Mouse (Mus musculus) liver, adult 2 months (tissue): ENCODE results near the gene Kif3b. TPM values are rescaled to one million over a fixed set of nuclear protein-coding genes. Genes with fewer than 3 reads are reported as not detected.
"Not testable (repeated sequence)": the region's sequence is repeated elsewhere in the genome, so short reads cannot be mapped to it uniquely, and the experiment has no call there.

Experiments used
- DNase-seq: peaks from one replicate; pipeline ENCODE4 v3.0.0-alpha.2; 2011; ENCODE audit warnings: low read depth, low spot score; ENCODE audit errors: extremely low read depth
- H3K27ac ChIP-seq: fragments of 200-500 bp; replicated peaks from 2 replicates; pipeline ENCODE4 v1.5.1; 2012; ENCODE audit warnings: low read depth, mild to moderate bottlenecking, control low read depth, inconsistent platforms, low read length; ENCODE audit not compliant: insufficient read depth
- H3K27me3 ChIP-seq: fragments of 200-500 bp; 2 replicates; pipeline ENCODE4 v1.6.1; 2012; ENCODE audit warnings: mild to moderate bottlenecking, moderate library complexity, low read length, inconsistent platforms; ENCODE audit not compliant: control insufficient read depth, insufficient read depth
- H3K36me3 ChIP-seq: fragments of 200-500 bp; 2 replicates; pipeline ENCODE4 v1.6.1; 2012; ENCODE audit warnings: low read length, inconsistent platforms; ENCODE audit not compliant: control insufficient read depth, insufficient read depth
- H3K4me1 ChIP-seq: fragments of 200-500 bp; 2 replicates; pipeline ENCODE4 v1.6.1; 2011; ENCODE audit warnings: low read length; ENCODE audit not compliant: control insufficient read depth, insufficient read depth
- H3K4me3 ChIP-seq: fragments of 200-500 bp; 2 replicates; pipeline ENCODE4 v1.5.1; 2011; ENCODE audit warnings: low read depth, mild to moderate bottlenecking, control low read depth, low read length, moderate library complexity; ENCODE audit not compliant: insufficient read depth
- H3K79me2 ChIP-seq: fragments of 200-500 bp; 2 replicates; pipeline ENCODE4 v1.6.1; 2012; ENCODE audit warnings: inconsistent platforms, mild to moderate bottlenecking, low read length, moderate library complexity; ENCODE audit not compliant: control insufficient read depth, insufficient read depth
- H3K9ac ChIP-seq: fragments of 200-500 bp; 2 replicates; pipeline ENCODE4 v1.6.1; 2012; ENCODE audit warnings: low read depth, mild to moderate bottlenecking, control low read depth, inconsistent platforms, low read length
- CTCF ChIP-seq: fragments of 200-500 bp; IDR thresholded peaks from 2 replicates; pipeline ENCODE4 v1.5.1; 2011; ENCODE audit warnings: low read depth, low read length, control low read depth
- POLR2A ChIP-seq: fragments of 200-500 bp; IDR thresholded peaks from 2 replicates; pipeline ENCODE4 v1.6.1; 2011; ENCODE audit warnings: low read length, control low read depth; ENCODE audit not compliant: insufficient read depth; ENCODE audit errors: extremely low read depth
- WGBS: fragments of 180-500 bp; shearing (Covaris S2); methylation state at CpG from one replicate; pipeline ENCODE4 v1.1.7; 2018; 5-methylcytosine and 5-hydroxymethylcytosine counted together
- polyA plus RNA-seq: library from polyadenylated mRNA; depleted of rRNA; stranded (reverse); fragments of >200 nt; gene quantifications from 2 replicates; pipeline ENCODE4 v1.2.3, GENCODE M21; 2012
- total RNA-seq: library from RNA; depleted of rRNA; stranded (reverse); fragments of >200 nt; gene quantifications from 2 replicates; pipeline ENCODE4 v1.2.3, GENCODE M21; 2014

The Kif3b gene
- total and polyA plus RNA-seq, 2 experiments, result 2.8 to 5.4 TPM

GRCm38 (mm10) chr2:153276440-153276839 lies 14.8 kb upstream of the Kif3b start:
- Histone ChIP-seq H3K36me3 (no peaks in the 10 kb centered on the region), H3K4me1 (no peaks in the 10 kb centered on the region), H3K79me2 (no peaks in the 10 kb centered on the region), H3K4me3 (no peak overlapping the region), H3K9ac (no peak overlapping the region), H3K27ac (no peak overlapping the region), H3K27me3 (no peaks in the 10 kb centered on the region)
- 47% methylated on average over 8 of the region's 8 CpGs for WGBS
- TF ChIP-seq CTCF, result no peak
- TF ChIP-seq POLR2A, result no peak
- no peak for DNase-seq

- H3K27me3 ChIP-seq, DNase-seq, H3K27ac ChIP-seq, H3K36me3 ChIP-seq, H3K4me1 ChIP-seq, H3K4me3 ChIP-seq, H3K9ac ChIP-seq, H3K79me2 ChIP-seq: not testable (repeated sequence)
- TF ChIP-seq CTCF, result peak; percentile 25; the same call in 1 of the 2 replicates
- WGBS, result 89% methylated on average over 5 of the region's 5 CpGs
These were observed 14.4 kb upstream of the Kif3b start for GRCm38 (mm10) chr2:153276846-153277245.

- Histone ChIP-seq H3K79me2 (no peaks in the 10 kb centered on the region), H3K4me1 (no peaks in the 10 kb centered on the region), H3K4me3 (no peak overlapping the region), H3K9ac (no peak overlapping the region), H3K27me3 (no peaks in the 10 kb centered on the region), H3K36me3 (no peaks in the 10 kb centered on the region), H3K27ac (no peak overlapping the region)
- TF ChIP-seq CTCF (no peak), POLR2A (no peak)
- no peak for DNase-seq
- 91% methylated on average over 5 of the region's 5 CpGs for WGBS
These were observed 12.9 kb upstream of the Kif3b start for GRCm38 (mm10) chr2:153278357-153278756.

- H3K9ac ChIP-seq, result no peak overlapping the region
- TF ChIP-seq CTCF (no peak), POLR2A (no peak)
- H3K36me3 ChIP-seq, result no peaks in the 10 kb centered on the region
- H3K4me1 ChIP-seq, result no peaks in the 10 kb centered on the region
- H3K27me3 ChIP-seq, result no peaks in the 10 kb centered on the region
- no peaks in the 10 kb centered on the region for H3K79me2 ChIP-seq
- no peak overlapping the region for H3K4me3 ChIP-seq
- WGBS, result 91% methylated on average over 6 of the region's 6 CpGs
- no peak for DNase-seq
- no peak overlapping the region for H3K27ac ChIP-seq
These were observed 7.3 kb upstream of the Kif3b start for GRCm38 (mm10) chr2:153283919-153284318.

GRCm38 (mm10) chr2:153286524-153286923 lies 4.7 kb upstream of the Kif3b start:
- Histone ChIP-seq H3K36me3 (no peaks in the 10 kb centered on the region), H3K27me3 (no peaks in the 10 kb centered on the region), H3K4me1 (no peaks in the 10 kb centered on the region), H3K27ac (no peak overlapping the region), H3K79me2 (peaks cover 2% of the 10 kb centered on the region; the same call in 1 of the 2 replicates), H3K9ac (no peak overlapping the region), H3K4me3 (no peak overlapping the region)
- TF ChIP-seq POLR2A, result no peak
- TF ChIP-seq CTCF, result no peak
- no peak for DNase-seq
- WGBS, result 89% methylated on average over 4 of the region's 4 CpGs

GRCm38 (mm10) chr2:153287835-153288234 lies 3.4 kb upstream of the Kif3b start:
- DNase-seq, result no peak

More at GRCm38 (mm10) chr2:153287835-153288234, 3.4 kb upstream of the Kif3b start:
- WGBS, result 81% methylated on average over 6 of the region's 6 CpGs
- Histone ChIP-seq H3K4me1 (peaks cover 6% of the 10 kb centered on the region), H3K27me3 (no peaks in the 10 kb centered on the region), H3K36me3 (no peaks in the 10 kb centered on the region), H3K79me2 (peaks cover 9% of the 10 kb centered on the region; the same call in 1 of the 2 replicates), H3K4me3 (no peak overlapping the region), H3K27ac (no peak overlapping the region), H3K9ac (no peak overlapping the region)
- TF ChIP-seq CTCF, result no peak
- no peak for TF ChIP-seq POLR2A
